Mouse (Mus musculus) heart, adult 2 months (tissue): ENCODE data around the gene Ppfibp2.

ENCODE experiments used
- CTCF ChIP-seq: fragments of 200-600 bp; IDR thresholded peaks from 2 replicates; pipeline ENCODE4 v1.8.1; 2022; ENCODE audit warnings: antibody characterized with exemption, mild to moderate bottlenecking, moderate library complexity
- EP300 ChIP-seq: fragments of 200-500 bp; IDR thresholded peaks from 2 replicates; pipeline ENCODE4 v1.6.1; 2011; ENCODE audit warnings: low read depth, low read length, control low read depth; ENCODE audit not compliant: insufficient read depth
- POLR2A ChIP-seq: fragments of 200-500 bp; IDR thresholded peaks from 2 replicates; pipeline ENCODE4 v1.6.1; 2011; ENCODE audit warnings: mild to moderate bottlenecking, low read depth, low read length, control low read depth; ENCODE audit not compliant: insufficient read depth

- no peak for TF ChIP-seq POLR2A
- TF ChIP-seq CTCF: no peak
- TF ChIP-seq EP300: no peak
These were observed 112.6 kb downstream of the Ppfibp2 start for GRCm38 (mm10) chr7:107707650-107708049.
